Mouse (Mus musculus): ENCODE data around the gene Rbl2. TPM values are rescaled to one million over a fixed set of nuclear protein-coding genes. Genes with fewer than 3 reads are reported as not detected.

Rbl2 gene
- 10 to 100 TPM; 38.8 to 47.5 TPM for total RNA-seq (2023)

GRCm38 (mm10) chr8:91069834-91070233 lies at the start of gene Rbl2:
Gene Rbl2, plus strand, starts transcription at chr8:91070057.

Other genes with a start within 250 kb of the Rbl2 start
- gene Chd9, start 241.7 kb upstream of the Rbl2 start, total RNA-seq (2023): 10 to 100 TPM; 36.2 to 40.1 TPM
- 10 to 100 TPM; 16.1 to 16.2 TPM for gene Aktip, start 129.9 kb downstream of the Rbl2 start, total RNA-seq (2023)
- gene Rpgrip1l, start 243.2 kb downstream of the Rbl2 start, total RNA-seq (2023): 1 to 10 TPM; 2.9 to 5.5 TPM
- gene Fto, start 243.5 kb downstream of the Rbl2 start, total RNA-seq (2023): 10 to 100 TPM; 24.9 to 25.7 TPM